Mouse (Mus musculus) heart, postnatal 0 days (tissue): ENCODE results near the gene Dclre1a. TPM values are rescaled to one million over a fixed set of nuclear protein-coding genes. Genes with fewer than 3 reads are reported as not detected.
"Not testable (repeated sequence)": the region's sequence is repeated elsewhere in the genome, so short reads cannot be mapped to it uniquely, and the experiment has no call there.

Experiments used
- ATAC-seq: fragments of 200-750 bp; cut with Nextera tagmentation; 2 replicates; pipeline ENCODE4 v1.8.0; 2017; ENCODE audit warnings: low read depth, moderate number of reproducible peaks, moderate library complexity; ENCODE audit not compliant: insufficient read depth
- DNase-seq: peaks from one replicate; pipeline ENCODE4 v3.0.0-alpha.2; 2016; ENCODE audit warnings: low spot score
- H3K27ac ChIP-seq: fragments of 300-500 bp; sonication (generic); 2 replicates; pipeline ENCODE4 v1.5.1; 2014; ENCODE audit warnings: low read depth, mild to moderate bottlenecking
- H3K27me3 ChIP-seq: fragments of 300-500 bp; sonication (generic); 2 replicates; pipeline ENCODE4 v1.6.1; 2014; ENCODE audit warnings: low read length, mixed read lengths; ENCODE audit not compliant: control insufficient read depth, insufficient read depth
- H3K36me3 ChIP-seq: fragments of 300-500 bp; sonication (generic); replicated peaks from 2 replicates; pipeline ENCODE4 v1.6.1; 2014; ENCODE audit warnings: low read length, mixed read lengths; ENCODE audit not compliant: control insufficient read depth, insufficient read depth
- H3K4me1 ChIP-seq: fragments of 300-500 bp; sonication (generic); 2 replicates; pipeline ENCODE4 v1.6.1; 2014; ENCODE audit warnings: antibody characterized with exemption; ENCODE audit not compliant: control insufficient read depth, insufficient read depth
- H3K4me2 ChIP-seq: fragments of 300-500 bp; sonication (generic); 2 replicates; pipeline ENCODE4 v1.6.1; 2014; ENCODE audit warnings: low read depth, mild to moderate bottlenecking, low read length, moderate library complexity
- H3K4me3 ChIP-seq: fragments of 300-500 bp; sonication (generic); 2 replicates; pipeline ENCODE4 v1.5.1; 2014; ENCODE audit warnings: low read depth, low read length
- H3K9ac ChIP-seq: fragments of 300-500 bp; sonication (generic); replicated peaks from 2 replicates; pipeline ENCODE4 v1.6.1; 2014; ENCODE audit warnings: low read depth, low read length, mixed read lengths
- H3K9me3 ChIP-seq: fragments of 300-500 bp; sonication (generic); replicated peaks from 2 replicates; pipeline ENCODE4 v1.6.1; 2016; ENCODE audit warnings: low read length; ENCODE audit not compliant: control insufficient read depth
- CTCF ChIP-seq: IDR thresholded peaks from 2 replicates; pipeline ENCODE4 v1.5.1; 2016; ENCODE audit warnings: antibody characterized with exemption, control low read depth, low read depth
- EP300 ChIP-seq: IDR thresholded peaks from 2 replicates; pipeline ENCODE4 v1.6.1; 2016; ENCODE audit warnings: antibody characterized with exemption, low read depth
- WGBS: fragments of 180-500 bp; shearing (Covaris S2); extraction: QIAGEN DNeasy Blood & Tissue Kit; methylation state at CpG from one replicate; pipeline ENCODE4 v1.1.7; 2014; 5-methylcytosine and 5-hydroxymethylcytosine counted together
- polyA plus RNA-seq: library from polyadenylated mRNA; unstranded; fragments of >200 nt; fragmentation: Nextera tagmentation; extraction: Ambion mirVana; gene quantifications from 2 replicates; pipeline ENCODE4 v1.2.1, GENCODE M21; 2015
- total RNA-seq: library from RNA; depleted of rRNA; stranded (reverse); fragments of >200 nt; gene quantifications from 2 replicates; pipeline ENCODE4 v1.2.3, GENCODE M21; 2014; ENCODE audit warnings: low replicate concordance

Dclre1a gene
- total and polyA plus RNA-seq, 2 experiments from 2014 or later, result 6.9 to 11.3 TPM

DNA sequence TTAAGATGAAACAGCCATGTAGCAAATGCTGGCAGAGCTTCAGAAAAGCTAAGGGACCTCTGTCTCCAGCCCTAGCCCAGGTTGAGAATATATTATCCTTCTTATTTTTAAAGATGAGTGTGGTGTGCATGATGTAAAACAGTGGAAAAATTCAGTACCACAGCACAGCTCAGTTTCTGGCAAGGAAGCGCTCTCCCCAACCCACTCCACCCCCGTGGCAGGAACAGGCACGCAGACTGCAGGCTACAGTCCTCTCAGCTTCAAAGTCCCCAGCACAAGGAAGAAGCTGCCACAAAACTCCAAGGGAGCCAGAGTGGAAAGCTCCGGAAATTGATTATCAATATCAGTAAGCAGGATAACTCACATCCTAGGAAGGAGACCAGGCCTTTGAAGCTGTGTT lies 36.8 kb downstream of the Dclre1a start:
- not testable (repeated sequence) for H3K9me3 ChIP-seq, ATAC-seq, H3K4me3 ChIP-seq

DNA sequence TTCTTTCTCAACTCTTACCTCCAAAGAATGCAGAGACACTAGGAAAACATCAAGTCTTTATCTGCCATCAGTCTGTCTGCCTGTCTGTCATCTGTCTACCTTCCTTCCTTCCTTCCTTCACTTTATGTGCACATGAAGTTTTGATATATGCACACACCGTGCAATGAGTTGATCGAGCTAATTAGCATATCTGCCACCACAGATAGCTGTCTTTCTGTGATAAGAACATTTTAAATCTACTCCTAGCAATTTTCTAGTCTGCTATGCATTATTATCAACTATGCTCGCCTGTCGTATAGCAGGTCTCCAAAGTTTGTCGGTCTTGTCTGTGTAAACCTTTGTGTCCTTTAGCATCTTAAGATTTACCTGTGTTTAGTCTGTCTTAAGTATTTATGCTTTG lies 44.5 kb downstream of the Dclre1a start:
- not testable (repeated sequence) for H3K27ac ChIP-seq, H3K4me2 ChIP-seq, H3K27me3 ChIP-seq, H3K4me3 ChIP-seq, ATAC-seq, H3K4me1 ChIP-seq, H3K9ac ChIP-seq, DNase-seq, H3K36me3 ChIP-seq, H3K9me3 ChIP-seq
- no CpG with 5 or more reads among the region's 5 CpGs for WGBS

More for the DNA sequence above, 36.8 kb downstream of the Dclre1a start:
- not testable (repeated sequence) for H3K27ac ChIP-seq, H3K36me3 ChIP-seq, H3K4me1 ChIP-seq, H3K4me2 ChIP-seq, DNase-seq, H3K27me3 ChIP-seq, H3K9ac ChIP-seq
- no CpG with 5 or more reads among the region's 4 CpGs for WGBS

DNA sequence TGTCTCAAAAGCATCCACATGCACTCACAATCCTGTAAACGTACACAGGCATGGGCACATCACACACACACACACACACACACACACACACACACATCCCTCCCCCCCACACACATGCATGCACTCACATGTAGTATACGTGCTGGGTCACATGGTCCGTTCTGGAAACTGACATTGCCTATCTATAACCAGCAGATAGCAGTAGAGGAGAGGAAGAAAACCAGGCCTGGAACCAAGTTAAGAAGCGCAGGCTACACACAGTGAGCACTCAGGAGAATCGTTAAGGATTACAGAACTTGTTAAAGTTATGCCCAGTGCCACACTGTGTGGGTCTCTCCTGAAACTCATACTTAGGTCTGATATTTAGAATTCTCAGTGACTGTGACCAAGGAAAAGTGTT lies 45.0 kb downstream of the Dclre1a start:
- not testable (repeated sequence) for H3K4me1 ChIP-seq, H3K9me3 ChIP-seq, H3K4me3 ChIP-seq, H3K36me3 ChIP-seq, H3K27ac ChIP-seq, H3K9ac ChIP-seq, DNase-seq, H3K27me3 ChIP-seq, H3K4me2 ChIP-seq
- no CpG with 5 or more reads among the region's 5 CpGs for WGBS
- peak; percentile 55; the same call in 1 of the 2 replicates for ATAC-seq

DNA sequence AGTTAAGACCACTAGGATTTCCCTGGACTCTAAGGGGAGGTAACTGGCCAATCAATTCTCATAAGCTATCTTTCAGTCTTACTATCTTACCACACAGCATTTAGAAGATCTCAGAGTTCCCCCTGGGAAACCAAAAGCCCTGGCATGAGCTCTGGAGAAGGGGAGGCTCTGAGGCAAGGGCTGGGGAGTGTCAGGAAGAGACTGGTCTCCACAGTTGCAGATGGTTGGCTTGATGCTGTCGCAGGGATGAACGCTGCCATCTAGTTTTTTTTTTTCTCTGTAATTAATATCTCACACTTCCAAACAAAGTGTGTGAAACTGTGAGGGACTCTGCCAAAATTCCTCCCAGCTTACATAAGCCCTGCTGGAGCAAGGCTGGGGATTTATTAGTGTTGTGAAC lies 53.9 kb downstream of the Dclre1a start:
- H3K36me3 ChIP-seq, ATAC-seq, H3K4me2 ChIP-seq, H3K4me1 ChIP-seq, DNase-seq, H3K27ac ChIP-seq, H3K9me3 ChIP-seq, H3K9ac ChIP-seq, H3K4me3 ChIP-seq, H3K27me3 ChIP-seq: not testable (repeated sequence)
- no CpG with 5 or more reads among the region's 2 CpGs for WGBS

DNA sequence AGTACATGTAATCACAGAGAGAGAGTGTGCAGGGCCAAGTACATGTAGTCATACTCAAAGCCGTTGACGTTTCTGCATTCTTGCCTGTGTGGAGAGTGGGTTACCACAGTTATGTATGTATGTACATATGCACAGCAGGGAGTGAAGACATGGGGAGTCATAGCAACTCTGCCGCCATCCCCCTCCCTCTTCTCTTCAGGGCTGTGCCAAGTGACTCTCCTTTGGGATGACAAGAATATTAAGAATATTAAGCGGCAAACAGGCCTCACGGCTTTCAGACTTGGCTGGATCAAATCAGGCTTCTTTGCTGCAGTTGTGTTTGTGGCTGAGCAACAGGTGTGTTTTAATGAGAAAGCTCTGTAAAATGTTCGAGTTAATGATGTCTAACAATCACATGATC lies 58.4 kb downstream of the Dclre1a start:
- no peak overlapping the region for H3K27ac ChIP-seq

DNA sequence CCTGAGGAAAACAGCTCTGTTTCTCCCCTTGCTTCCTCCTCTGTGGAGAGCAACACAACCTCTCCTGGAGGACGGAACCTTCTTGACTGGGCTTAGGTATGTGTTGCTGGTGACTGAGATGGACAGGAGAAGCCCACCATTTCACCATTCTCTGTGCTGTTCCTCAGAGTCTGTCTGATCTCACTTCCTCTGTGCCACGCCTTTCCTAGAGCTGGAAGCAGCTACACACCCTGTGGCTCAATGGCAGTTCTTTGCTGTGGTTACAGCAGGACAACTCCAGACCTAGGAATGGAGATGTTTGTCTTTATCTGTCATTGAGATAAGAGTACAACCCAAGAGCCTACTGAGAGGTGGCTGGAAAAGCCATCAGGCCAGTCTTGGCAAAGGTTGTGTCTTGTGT lies 60.7 kb downstream of the Dclre1a start:
- no peaks in the 10 kb centered on the region for H3K9me3 ChIP-seq
- 98% methylated on average over 2 of the region's 2 CpGs for WGBS
- TF ChIP-seq EP300 (no peak), CTCF (no peak)
- H3K4me3 ChIP-seq, result no peak overlapping the region
- ATAC-seq (no peak), DNase-seq (no peak)
- no peaks in the 10 kb centered on the region for H3K27me3 ChIP-seq
- peaks cover 21% of the 10 kb centered on the region for H3K4me1 ChIP-seq
- H3K27ac ChIP-seq, result no peak overlapping the region
- H3K36me3 ChIP-seq, result no peaks in the 10 kb centered on the region
- H3K4me2 ChIP-seq, result no peak overlapping the region
- no peak overlapping the region for H3K9ac ChIP-seq

More for the DNA sequence above, 58.4 kb downstream of the Dclre1a start:
- DNase-seq, result no peak
- Histone ChIP-seq H3K36me3 (no peaks in the 10 kb centered on the region), H3K4me2 (no peak overlapping the region), H3K9me3 (no peaks in the 10 kb centered on the region), H3K9ac (no peak overlapping the region), H3K4me3 (no peak overlapping the region), H3K4me1 (peaks cover 17% of the 10 kb centered on the region), H3K27me3 (no peaks in the 10 kb centered on the region)
- ATAC-seq, result no peak
- TF ChIP-seq CTCF, result no peak
- no peak for TF ChIP-seq EP300
- 74% methylated on average over 6 of the region's 6 CpGs for WGBS
